Comparison of ENCODE assay signal across 27 mouse cellular contexts in the genomic region with DNA sequence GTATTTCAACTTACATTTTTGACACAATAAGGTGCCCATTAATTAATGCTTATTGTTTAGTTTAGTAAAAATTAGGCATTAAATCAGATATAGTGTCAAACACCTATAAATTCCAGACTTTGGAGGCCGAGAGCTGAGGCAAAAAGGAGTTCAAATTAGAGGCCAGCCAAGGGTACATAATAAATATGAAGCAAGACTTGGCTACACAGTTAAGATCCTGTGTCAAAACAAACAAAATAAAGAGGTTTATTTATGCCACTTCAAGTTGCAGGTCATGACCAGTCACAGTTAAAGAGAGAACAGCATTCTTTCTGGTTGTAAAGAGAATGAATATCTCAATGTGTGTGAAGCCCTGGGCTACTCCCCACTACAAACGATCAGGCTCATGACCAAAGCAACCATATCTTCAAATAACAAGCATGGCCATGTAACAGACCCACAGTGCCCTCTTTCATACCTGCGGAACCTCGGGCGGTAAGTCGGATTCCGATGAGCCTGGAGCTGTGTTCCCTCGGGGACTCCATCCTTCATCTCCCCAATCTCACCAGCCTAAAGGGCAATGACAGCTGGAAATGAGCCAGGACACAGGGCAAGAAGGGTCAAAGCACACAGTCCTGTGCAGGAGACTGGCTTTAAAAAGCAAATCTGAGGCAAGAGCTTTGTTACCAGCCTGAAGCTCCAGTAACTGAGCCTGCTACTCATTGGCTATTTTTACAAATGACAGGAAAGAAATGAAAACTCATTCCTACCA. TPM values are rescaled to one million over a fixed set of nuclear protein-coding genes. Genes with fewer than 3 reads are reported as not detected.
DNase-seq lines count a peak whose midpoint lies in the region; ATAC-seq and TF ChIP-seq lines count a peak whose summit lies in the region.
"Had no signal": no experiment of that assay in that cellular context is flagged by ENCODE, and none has a peak within 500 bp of the region (broad histone marks: within the 10 kb centered on the region; RNA-seq: fewer than 3 reads in every experiment).

No protein-coding gene starts in this region.

- ATAC-seq in heart, postnatal 0 days (ENCODE audit: insufficient read depth, low read depth), result no peak
- ATAC-seq in kidney, postnatal 0 days (replicated peaks; ENCODE audit: low FRiP score, low read depth), result no peak
- ATAC-seq: forebrain, embryonic 16.5 days; intestine, postnatal 0 days; liver, embryonic 12.5 days; lung, postnatal 0 days; midbrain, embryonic 13.5 days had no signal

- 42% methylated on average over 8 of the region's 8 CpGs for WGBS in heart, postnatal 0 days
- WGBS in heart, adult 2 months, result 60% methylated on average over 8 of the region's 8 CpGs
- 26% methylated on average over 8 of the region's 8 CpGs for WGBS in kidney, postnatal 0 days

- no peak for TF ChIP-seq CTCF in heart, postnatal 0 days (IDR thresholded peaks at IDR 0.05; ENCODE audit: low read depth)
- no peak for TF ChIP-seq CTCF in heart, adult 2 months (IDR thresholded peaks at IDR 0.05)
- no peak for TF ChIP-seq CTCF in kidney, postnatal 0 days (IDR thresholded peaks at IDR 0.05; ENCODE audit: low read depth)
- TF ChIP-seq CTCF in MEL (IDR thresholded peaks at IDR 0.05 in 2 of 3, conservative IDR thresholded peaks at IDR 0.05 in 1 of 3; ENCODE audit: control insufficient read depth in 1 of 3, insufficient read depth in 1 of 3, low read depth in 2 of 3, low read length in 3 of 3, poor library complexity in 1 of 3, severe bottlenecking in 1 of 3), result no peak

- no peak for TF ChIP-seq EP300 in heart, postnatal 0 days (IDR thresholded peaks at IDR 0.05; ENCODE audit: low read depth)
- no peak for TF ChIP-seq EP300 in heart, adult 2 months (IDR thresholded peaks at IDR 0.05; ENCODE audit: insufficient read depth, low read depth, low read length)
- TF ChIP-seq EP300 in MEL (IDR thresholded peaks at IDR 0.05; ENCODE audit: low read depth in 1 of 2, low read length in 2 of 2), result no peak

- no peak for TF ChIP-seq RAD21 in MEL (IDR thresholded peaks at IDR 0.05; ENCODE audit: low read depth, low read length)

- intact Hi-C loops in heart, adult 2 months (cut with DNase I), result no loop called here

- peak overlapping the region; percentile 11 for H3K27ac ChIP-seq in heart, postnatal 0 days (ENCODE audit: low read depth)
- H3K27ac ChIP-seq in heart, adult 2 months, result no peak overlapping the region
- H3K27ac ChIP-seq in kidney, postnatal 0 days, result no peak overlapping the region
- H3K27ac ChIP-seq in MEL (ENCODE audit: control insufficient read depth, low read depth, low read length), result peak overlapping the region; percentile 69
- H3K27ac ChIP-seq: hindbrain, embryonic 14.5 days; liver, embryonic 12.5 days; midbrain, embryonic 13.5 days had no signal

- H3K4me3 ChIP-seq in heart, postnatal 0 days (ENCODE audit: low read depth, low read length), result no peak overlapping the region
- H3K4me3 ChIP-seq in heart, adult 2 months, result no peak overlapping the region
- no peak overlapping the region for H3K4me3 ChIP-seq in kidney, postnatal 0 days (replicated peaks; ENCODE audit: low read depth, low read length)
- no peak overlapping the region for H3K4me3 ChIP-seq in MEL (ENCODE audit: control insufficient read depth in 1 of 2, insufficient read depth in 1 of 2, low read depth in 2 of 2, low read length in 2 of 2)
- H3K4me3 ChIP-seq: liver, embryonic 12.5 days; megakaryocyte, embryonic 14.5 days; midbrain, embryonic 13.5 days had no signal

- no peaks in the 10 kb centered on the region for H3K9me3 ChIP-seq in heart, postnatal 0 days (replicated peaks; ENCODE audit: control insufficient read depth, low read length)
- no peaks in the 10 kb centered on the region for H3K9me3 ChIP-seq in kidney, postnatal 0 days (replicated peaks; ENCODE audit: low read length)
- no peaks in the 10 kb centered on the region for H3K9me3 ChIP-seq in MEL (replicated peaks; ENCODE audit: insufficient read depth, low read length)
- H3K9me3 ChIP-seq: liver, embryonic 12.5 days; megakaryocyte, embryonic 14.5 days; midbrain, embryonic 13.5 days had no signal

- no peaks in the 10 kb centered on the region for H3K79me2 ChIP-seq in heart, adult 2 months (replicated peaks; ENCODE audit: control insufficient read depth, insufficient read depth, low read length)
- H3K79me2 ChIP-seq in MEL (ENCODE audit: control insufficient read depth, insufficient read depth, low read length, poor library complexity), result peaks cover 13% of the 10 kb centered on the region

- H3K27me3 ChIP-seq in heart, postnatal 0 days (ENCODE audit: control insufficient read depth, insufficient read depth, low read length), result no peaks in the 10 kb centered on the region
- H3K27me3 ChIP-seq in heart, adult 2 months (ENCODE audit: control insufficient read depth, insufficient read depth, low read length), result no peaks in the 10 kb centered on the region
- H3K27me3 ChIP-seq in kidney, postnatal 0 days (ENCODE audit: insufficient read depth, low read length), result no peaks in the 10 kb centered on the region
- H3K27me3 ChIP-seq in MEL (ENCODE audit: control insufficient read depth in 1 of 2, insufficient read depth in 2 of 2, low read length in 2 of 2), result no peaks in the 10 kb centered on the region
- H3K27me3 ChIP-seq: liver, embryonic 12.5 days; megakaryocyte, embryonic 14.5 days; midbrain, embryonic 13.5 days had no signal

- peak; percentile 15 for DNase-seq in adrenal gland, postnatal 25 days
- no peak for DNase-seq in adrenal gland, postnatal 4 days (ENCODE audit: low spot score in 2 of 2)
- DNase-seq in heart, postnatal 0 days (ENCODE audit: low spot score), result no peak
- DNase-seq in heart, adult 2 months, result no peak
- peak; percentile 79 for DNase-seq in kidney, postnatal 0 days (ENCODE audit: low spot score)
- DNase-seq in kidney, postnatal 14 days, result no peak
- DNase-seq in MEL (ENCODE audit: low read depth, low spot score), result no peak
- no peak for DNase-seq in ovary, postnatal 36 days (ENCODE audit: low spot score)
- DNase-seq: cerebellum, adult 11 months; cerebellum, adult 9-10 months; cerebellum, postnatal 36 days; gastrocnemius, postnatal 10 days; heart, postnatal 10 days; lung, adult 18-20 months; lung, postnatal 4 days; retina, postnatal 1 day; right cerebral cortex, postnatal 14 days; thymus, postnatal 4 days had no signal

- peaks cover 70% of the 10 kb centered on the region for H3K36me3 ChIP-seq in heart, postnatal 0 days (replicated peaks; ENCODE audit: control insufficient read depth, insufficient read depth, low read length)
- peaks cover 17% of the 10 kb centered on the region for H3K36me3 ChIP-seq in heart, adult 2 months (ENCODE audit: control insufficient read depth, insufficient read depth, low read length)
- H3K36me3 ChIP-seq in kidney, postnatal 0 days (ENCODE audit: insufficient read depth, low read length), result peaks cover 8% of the 10 kb centered on the region; the same call in 1 of the 2 replicates
- H3K36me3 ChIP-seq in MEL (ENCODE audit: control insufficient read depth in 1 of 2, insufficient read depth in 2 of 2, low read length in 2 of 2), result peaks cover 42 to 63% of the 10 kb centered on the region in 2 experiments

- no peak overlapping the region for H3K9ac ChIP-seq in heart, postnatal 0 days (replicated peaks; ENCODE audit: low read depth, low read length)
- no peak overlapping the region for H3K9ac ChIP-seq in heart, adult 2 months (ENCODE audit: low read depth, low read length)
- no peak overlapping the region for H3K9ac ChIP-seq in kidney, postnatal 0 days (ENCODE audit: low read depth, low read length)
- no peak overlapping the region for H3K9ac ChIP-seq in MEL (ENCODE audit: control insufficient read depth, low read depth, low read length, poor library complexity, severe bottlenecking)
- H3K9ac ChIP-seq: hindbrain, embryonic 14.5 days; liver, embryonic 12.5 days; midbrain, embryonic 13.5 days had no signal

- H3K4me2 ChIP-seq in heart, postnatal 0 days (ENCODE audit: low read depth, low read length), result no peak overlapping the region
- no peak overlapping the region for H3K4me2 ChIP-seq in kidney, postnatal 0 days (ENCODE audit: low read length)
- H3K4me2 ChIP-seq: heart, embryonic 11.5 days; hindbrain, embryonic 14.5 days; liver, embryonic 12.5 days; midbrain, embryonic 13.5 days had no signal

- no peak for TF ChIP-seq POLR2A in heart, adult 2 months (IDR thresholded peaks at IDR 0.05; ENCODE audit: insufficient read depth, low read depth, low read length)
- no peak for TF ChIP-seq POLR2A in MEL (IDR thresholded peaks at IDR 0.05; ENCODE audit: control insufficient read depth in 1 of 2, insufficient read depth in 1 of 2, low read depth in 1 of 2, low read length in 2 of 2, poor library complexity in 1 of 2)

- H3K4me1 ChIP-seq in heart, postnatal 0 days (ENCODE audit: control insufficient read depth, insufficient read depth), result peaks cover 11% of the 10 kb centered on the region; the same call in 1 of the 2 replicates
- peaks cover 2% of the 10 kb centered on the region; the same call in 1 of the 2 replicates for H3K4me1 ChIP-seq in heart, adult 2 months (ENCODE audit: control insufficient read depth, insufficient read depth, low read length)
- 0 out of 2 replicates have a peak, but pooled peaks cover 4% of the 10 kb centered on the region for H3K4me1 ChIP-seq in kidney, postnatal 0 days (replicated peaks; ENCODE audit: insufficient read depth, low read length)
- H3K4me1 ChIP-seq in MEL (ENCODE audit: control insufficient read depth in 1 of 2, insufficient read depth in 2 of 2, low read length in 2 of 2), result peaks cover 26 to 36% of the 10 kb centered on the region in 2 experiments
- H3K4me1 ChIP-seq: midbrain, embryonic 13.5 days had no signal

RNA-seq across cellular contexts. Expression of a gene that starts 16.6 kb away (rescaled TPM):
- total RNA-seq in adrenal gland, postnatal 25 days (2021), result 0.73 TPM in 1 of 2 replicates, not detected in the other
- under 1 TPM; 0.59 to 0.76 TPM for total RNA-seq in adrenal gland, postnatal 4 days (2021)
- 0.15 TPM in 1 of 2 replicates, not detected in the other for total RNA-seq in heart, postnatal 0 days (2014; rRNA removed; ENCODE audit: low replicate concordance)
- polyA plus RNA-seq in heart, postnatal 0 days (2015; fragmentation: Nextera tagmentation; extraction: Ambion mirVana), result 0.27 and 0.52 TPM in 2 replicates
- under 1 TPM; 0.08 to 0.09 TPM for total RNA-seq in heart, adult 2 months (2021)
- 0.12 and 0.23 TPM in 2 replicates for polyA plus RNA-seq in heart, adult 2 months (2012; rRNA removed)
- polyA plus RNA-seq in kidney, postnatal 0 days (2015; fragmentation: Nextera tagmentation; extraction: Ambion mirVana), result 3.2 and 3.6 TPM in 2 replicates
- total RNA-seq in MEL (2012; rRNA removed), result 0.12 and 0.20 TPM in 2 replicates
- polyA plus RNA-seq in MEL (2012; ENCODE audit: insufficient read depth in 1 of 2, insufficient read length in 2 of 2, low read depth in 1 of 2, low replicate concordance in 2 of 2, missing spikeins in 1 of 2), result under 1 TPM in 1 of 2 experiments, not detected in 1; 0.11 TPM
- total RNA-seq: granulocyte monocyte progenitor cell, adult 5-6 weeks had no signal

RNA-seq across cellular contexts. Expression of a gene that starts 18.2 kb away (rescaled TPM):
- total RNA-seq in adrenal gland, postnatal 25 days (2021), result 194 and 279 TPM in 2 replicates
- 100 to 1,000 TPM; 197 to 198 TPM for total RNA-seq in adrenal gland, postnatal 4 days (2021)
- total RNA-seq in heart, postnatal 0 days (2014; rRNA removed; ENCODE audit: low replicate concordance), result 194 and 238 TPM in 2 replicates
- polyA plus RNA-seq in heart, postnatal 0 days (2015; fragmentation: Nextera tagmentation; extraction: Ambion mirVana), result 54.6 and 61.7 TPM in 2 replicates
- total RNA-seq in heart, adult 2 months (2021), result 100 to 1,000 TPM; 246 to 262 TPM
- polyA plus RNA-seq in heart, adult 2 months (2012; rRNA removed), result 72.1 and 87.2 TPM in 2 replicates
- polyA plus RNA-seq in kidney, postnatal 0 days (2015; fragmentation: Nextera tagmentation; extraction: Ambion mirVana), result 51.5 and 65.9 TPM in 2 replicates
- total RNA-seq in MEL (2012; rRNA removed), result 575 and 609 TPM in 2 replicates
- 1,000 to 10,000 TPM in 1 of 2 experiments, 100 to 1,000 TPM in 1; 105 to 1,042 TPM for polyA plus RNA-seq in MEL (2012; ENCODE audit: insufficient read depth in 1 of 2, insufficient read length in 2 of 2, low read depth in 1 of 2, low replicate concordance in 2 of 2, missing spikeins in 1 of 2)

Comparison
In these comparisons a context has a peak if more than half of its experiments do, and no peak if none do; other contexts are left out.
1. DNase-seq: peak in adrenal gland, postnatal 25 days (single experiment) and kidney, postnatal 0 days (single experiment); none in adrenal gland, postnatal 4 days (0 of 2), heart, postnatal 0 days (single experiment), heart, adult 2 months (0 of 2), kidney, postnatal 14 days (single experiment), MEL (single experiment) and ovary, postnatal 36 days (single experiment).
2. H3K27ac ChIP-seq: peak in heart, postnatal 0 days (single experiment) and MEL (single experiment); none in heart, adult 2 months (single experiment) and kidney, postnatal 0 days (single experiment).